Mouse (Mus musculus) ES-Bruce4 (cell line): ENCODE measurements around the gene Scgb1b29. TPM values are rescaled to one million over a fixed set of nuclear protein-coding genes. Genes with fewer than 3 reads are reported as not detected.
"Not testable (repeated sequence)": the region's sequence is repeated elsewhere in the genome, so short reads cannot be mapped to it uniquely, and the experiment has no call there.

ENCODE experiments used
- H3K27ac ChIP-seq: 2 replicates; pipeline ENCODE4 v1.5.1; 2012; ENCODE audit warnings: low read length, inconsistent platforms; ENCODE audit not compliant: insufficient read depth
- H3K27me3 ChIP-seq: 2 replicates; pipeline ENCODE4 v1.6.1; 2012; ENCODE audit warnings: mild to moderate bottlenecking, low read length, inconsistent platforms; ENCODE audit not compliant: control insufficient read depth, poor library complexity, insufficient read depth, severe bottlenecking
- H3K36me3 ChIP-seq: 2 replicates; pipeline ENCODE4 v1.6.1; 2012; ENCODE audit warnings: inconsistent platforms, mild to moderate bottlenecking, low read length, moderate library complexity; ENCODE audit not compliant: control insufficient read depth, poor library complexity, insufficient read depth, severe bottlenecking
- H3K4me1 ChIP-seq: one replicate; pipeline ENCODE4 v1.8.1; 2011; ENCODE audit warnings: low read length; ENCODE audit not compliant: control insufficient read depth, insufficient read depth
- H3K4me3 ChIP-seq: 2 replicates; pipeline ENCODE4 v1.5.1; 2011; ENCODE audit warnings: low read depth, mild to moderate bottlenecking, low read length
- H3K9ac ChIP-seq: 2 replicates; pipeline ENCODE4 v1.6.1; 2012; ENCODE audit warnings: low read depth, mild to moderate bottlenecking, inconsistent platforms; ENCODE audit not compliant: poor library complexity, severe bottlenecking
- H3K9me3 ChIP-seq: replicated peaks from 2 replicates; pipeline ENCODE4 v1.6.1; 2012; ENCODE audit warnings: mild to moderate bottlenecking, low read length, inconsistent platforms; ENCODE audit not compliant: control insufficient read depth, poor library complexity, insufficient read depth, severe bottlenecking
- polyA plus RNA-seq: library from polyadenylated mRNA; stranded (reverse); fragments of >200 nt; gene quantifications from 2 replicates; pipeline ENCODE4 v1.2.4, GENCODE M21; 2011; ENCODE audit warnings: low read depth; ENCODE audit not compliant: missing spikeins, insufficient read depth, insufficient read length

The Scgb1b29 gene
- polyA plus RNA-seq: not detected in 2 replicates

GRCm38 (mm10) chr7:32441241-32441640, at the start of gene Scgb1b29:
Gene Scgb1b29 (plus strand): TSS chr7:32441541.
- not testable (repeated sequence) for H3K4me1 ChIP-seq, H3K36me3 ChIP-seq, H3K9ac ChIP-seq, H3K27me3 ChIP-seq, H3K27ac ChIP-seq, H3K4me3 ChIP-seq, H3K9me3 ChIP-seq

- H3K27ac ChIP-seq, H3K36me3 ChIP-seq, H3K27me3 ChIP-seq, H3K4me3 ChIP-seq, H3K4me1 ChIP-seq, H3K9ac ChIP-seq, H3K9me3 ChIP-seq: not testable (repeated sequence)
These were observed 12.7 kb upstream of the Scgb1b29 start for GRCm38 (mm10) chr7:32428636-32429035.

Other genes with a start within 250 kb of the Scgb1b29 start
- gene Scgb2b11, start 230.4 kb upstream of the Scgb1b29 start, polyA plus RNA-seq: not detected in 2 replicates
- gene Scgb1b11, start 218.7 kb upstream of the Scgb1b29 start, polyA plus RNA-seq: not detected in 2 replicates
- not detected in 2 replicates for gene Scgb2b12, start 114.3 kb upstream of the Scgb1b29 start, polyA plus RNA-seq
- not detected in 2 replicates for gene Scgb1b12, start 107.4 kb upstream of the Scgb1b29 start, polyA plus RNA-seq